Mouse (Mus musculus) testis, postnatal 14 days (tissue): ENCODE measurements at regions not wholly inside any gene's neighbourhood (a gene's known extent, or its start where the extent isn't known, plus 50 kb on each side); places are given as distances from the start of the nearest gene placed in this dataset.

ENCODE experiments used
- DNase-seq: peaks from one replicate; pipeline ENCODE4 v3.0.0; 2021; ENCODE audit warnings: low spot score

DNA sequence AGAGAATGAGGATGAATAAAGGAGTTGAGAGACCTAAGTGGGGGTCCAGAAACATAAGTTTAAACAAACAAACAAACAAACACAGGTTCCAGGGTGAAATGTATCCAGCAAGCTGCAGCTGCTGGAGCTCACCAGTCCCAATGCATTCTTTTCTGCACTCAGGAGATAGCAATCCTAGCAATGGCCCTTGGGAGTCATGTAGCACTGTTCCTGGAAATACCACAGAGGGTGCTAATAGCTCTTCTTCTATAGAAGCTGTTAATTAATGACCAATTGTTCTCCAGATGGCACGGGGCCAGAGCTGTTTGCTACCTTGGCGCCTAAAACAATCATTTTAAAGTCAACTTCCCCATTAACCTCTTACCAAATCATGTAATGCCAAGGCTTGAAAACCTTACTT lies 622.8 kb upstream of the Nrsn1 start:
- no peak for DNase-seq

DNA sequence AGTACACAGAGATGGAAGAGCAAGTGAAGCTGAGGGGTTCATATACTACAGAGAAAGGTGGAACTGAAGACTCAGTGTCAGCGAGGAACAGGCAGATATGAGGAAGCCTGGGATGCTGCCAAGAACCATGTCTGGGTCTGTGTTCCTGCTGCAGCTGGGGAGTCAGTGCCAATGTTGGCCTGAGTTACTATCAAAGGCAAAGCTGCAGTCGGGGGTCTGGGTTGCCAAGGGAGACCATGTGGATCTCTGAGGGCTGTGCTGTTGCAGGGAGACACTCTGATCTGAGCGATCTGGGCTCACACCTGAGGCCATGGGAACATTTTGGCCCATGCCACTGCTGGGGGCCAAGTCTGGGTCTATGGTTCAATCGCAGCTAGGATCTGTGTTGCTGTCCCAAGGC lies 612.5 kb upstream of the Nrsn1 start:
- no peak for DNase-seq

DNA sequence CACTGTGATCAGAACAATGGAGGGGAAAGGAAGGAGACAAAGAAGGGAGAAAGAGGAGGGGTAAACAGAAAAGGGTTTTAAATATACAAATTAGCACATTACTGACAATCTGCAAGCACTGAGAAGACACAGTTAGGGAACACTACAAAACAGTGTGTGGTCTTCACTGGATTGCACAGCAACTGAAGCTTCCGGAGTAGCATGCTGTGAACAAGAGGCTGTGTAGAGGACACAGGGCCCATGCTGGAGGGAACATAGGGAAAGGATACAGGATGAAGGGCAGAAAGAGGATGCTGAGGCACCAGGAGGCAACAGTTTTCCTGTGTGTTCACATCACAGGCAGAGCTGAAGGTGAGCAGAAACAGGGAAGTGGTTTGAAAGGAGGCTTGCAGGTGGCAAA lies 598.6 kb upstream of the Nrsn1 start:
- no peak for DNase-seq

DNA sequence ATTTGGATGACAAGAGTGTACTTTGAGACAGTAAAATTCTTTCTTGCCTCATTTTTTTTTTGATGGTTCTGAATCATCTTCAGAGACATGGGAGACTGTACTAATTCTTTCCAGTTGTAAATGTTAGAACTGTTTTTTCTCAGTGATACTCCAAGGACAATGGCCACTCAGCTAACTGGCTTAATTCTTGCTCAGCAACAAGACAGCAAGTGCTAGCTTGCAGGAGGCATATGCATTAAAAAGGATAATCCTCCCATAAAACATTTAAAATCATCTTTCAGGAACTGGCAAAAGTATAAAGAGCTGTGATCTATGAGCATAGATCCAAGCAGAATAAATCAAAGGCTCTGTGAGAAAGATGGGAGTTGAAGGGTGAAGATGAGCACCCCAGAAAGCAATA lies 587.9 kb upstream of the Nrsn1 start:
- DNase-seq = no peak

DNA sequence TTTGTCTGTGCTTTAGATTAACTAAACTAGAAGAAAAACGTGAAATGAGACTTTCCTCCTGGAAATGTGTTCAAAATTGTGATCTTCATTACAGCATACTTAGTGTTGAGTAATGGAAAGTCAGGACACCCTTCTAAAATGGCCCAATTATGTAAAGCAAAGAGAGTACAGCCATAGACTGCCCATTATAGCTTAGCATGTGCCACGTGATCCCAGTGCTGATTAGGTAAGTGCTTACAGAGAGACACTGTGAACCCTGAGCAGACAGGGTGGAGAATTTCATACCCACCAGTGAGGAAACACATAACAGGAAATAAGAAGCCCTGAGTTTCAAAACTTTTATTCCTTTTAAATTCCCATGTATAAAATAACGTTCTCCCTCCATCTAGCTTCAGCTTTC lies 587.3 kb upstream of the Nrsn1 start:
- DNase-seq = no peak

DNA sequence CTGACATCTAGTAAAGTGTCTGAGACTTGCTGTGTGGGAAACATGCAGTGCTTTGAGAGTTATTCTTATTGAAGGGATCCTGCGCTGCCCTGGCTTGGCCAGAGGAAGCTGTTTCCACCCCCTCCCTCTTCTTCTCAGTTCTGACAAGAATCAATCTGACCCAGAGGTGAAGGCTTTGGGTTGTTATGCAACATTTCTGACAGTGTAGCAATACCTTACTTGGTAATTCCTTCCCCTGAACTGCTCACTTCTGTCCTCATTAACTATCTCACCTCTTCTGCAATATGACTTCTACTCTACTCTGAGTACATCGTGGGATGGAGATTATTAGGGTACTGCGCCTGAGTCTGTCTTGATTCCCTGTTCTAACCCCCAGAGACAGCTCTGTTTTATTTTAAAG lies 586.8 kb upstream of the Nrsn1 start:
- no peak for DNase-seq

DNA sequence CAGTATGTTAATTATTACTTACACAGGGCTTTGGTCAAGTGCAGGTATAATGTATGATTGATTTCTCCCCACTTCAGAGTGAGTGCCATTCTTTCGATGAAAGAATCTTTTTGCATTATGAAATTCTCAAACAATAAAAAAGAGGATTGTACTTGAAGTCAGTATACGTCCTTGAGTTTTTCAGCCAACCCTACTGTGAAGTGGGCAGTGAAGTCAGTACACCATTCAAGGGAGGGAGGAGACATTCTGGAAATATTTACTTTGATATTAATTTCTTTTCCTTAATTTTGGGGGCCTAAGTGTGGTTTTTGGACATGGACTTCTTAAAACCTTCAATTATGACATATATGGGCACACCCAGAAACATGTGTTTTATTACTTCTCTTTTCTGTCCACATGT lies 586.2 kb upstream of the Nrsn1 start:
- no peak for DNase-seq

DNA sequence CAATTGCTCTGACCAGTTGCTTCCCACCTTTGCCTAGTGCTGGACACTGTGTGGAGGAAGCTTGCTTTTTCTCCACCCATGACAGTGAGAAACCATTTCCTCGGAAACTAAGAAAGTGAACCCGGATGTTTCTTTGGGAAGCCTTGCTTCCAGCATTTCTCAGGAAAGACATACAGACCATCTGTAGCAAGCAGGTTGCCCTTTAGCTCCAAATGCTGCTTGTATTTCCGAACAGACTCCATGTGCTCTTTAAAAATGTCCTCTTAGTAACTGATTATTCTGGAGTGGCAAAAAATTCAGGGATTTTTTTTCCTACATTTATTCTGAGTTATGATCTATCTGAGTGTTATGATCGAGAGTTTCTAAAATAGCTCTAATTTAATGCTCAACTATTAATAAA lies 577.9 kb upstream of the Nrsn1 start:
- DNase-seq = no peak

DNA sequence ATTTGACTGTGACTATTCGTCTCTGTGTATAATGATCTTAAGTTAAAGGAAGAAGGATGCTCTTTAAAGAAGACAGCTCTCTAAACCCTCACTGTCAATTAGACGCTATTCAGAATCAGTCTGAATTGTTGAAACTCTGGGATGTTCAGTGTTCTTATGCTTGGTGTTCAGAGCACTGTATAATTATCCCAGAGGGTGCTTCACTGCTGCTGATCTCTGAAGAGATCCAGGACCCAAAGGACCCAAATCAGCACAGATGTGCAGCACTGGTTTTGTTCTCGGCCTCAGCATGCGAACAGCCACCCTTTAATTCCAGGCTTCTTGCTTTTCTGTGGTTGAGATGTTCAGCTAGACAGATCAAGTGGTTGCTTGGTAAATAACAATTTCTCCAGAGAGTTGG lies 567.9 kb upstream of the Nrsn1 start:
- DNase-seq = no peak

DNA sequence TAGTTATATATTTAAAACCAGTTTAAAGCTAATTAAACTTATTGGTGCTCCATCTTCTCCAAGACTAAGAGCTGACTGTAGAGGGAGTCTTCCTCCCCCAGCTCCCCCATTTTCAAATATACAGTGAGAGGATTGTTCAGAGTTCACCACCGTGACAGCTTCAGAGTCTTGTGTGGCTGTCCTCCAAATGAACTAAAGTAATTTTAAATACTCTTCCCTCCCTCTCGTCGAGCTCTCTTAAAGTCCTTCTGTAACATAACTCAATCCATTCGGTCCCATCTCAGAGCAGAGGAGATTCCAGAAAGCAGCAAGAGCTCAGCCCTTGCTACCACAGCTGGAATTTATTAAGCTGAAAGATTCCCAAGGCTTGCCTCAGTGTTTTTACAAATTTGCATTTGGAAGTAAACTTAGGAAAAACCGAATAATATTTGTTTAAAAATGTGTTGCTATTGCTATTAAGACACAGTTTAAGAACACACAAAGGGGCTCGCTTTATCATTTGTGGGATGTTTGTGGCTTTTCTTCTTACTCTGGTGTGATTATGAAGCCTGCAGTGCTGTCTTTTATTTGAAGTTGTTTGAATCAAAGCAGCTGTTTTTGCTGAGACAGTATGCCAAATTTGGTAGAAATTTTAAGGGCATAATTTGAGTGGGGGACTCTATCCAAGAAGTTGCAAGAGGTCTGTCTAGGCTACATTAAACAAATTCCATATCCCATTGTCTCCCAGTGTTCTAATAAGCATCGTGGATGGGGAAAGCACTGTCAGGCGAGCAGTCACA lies 559.0 kb upstream of the Nrsn1 start:
- DNase-seq = no peak

DNA sequence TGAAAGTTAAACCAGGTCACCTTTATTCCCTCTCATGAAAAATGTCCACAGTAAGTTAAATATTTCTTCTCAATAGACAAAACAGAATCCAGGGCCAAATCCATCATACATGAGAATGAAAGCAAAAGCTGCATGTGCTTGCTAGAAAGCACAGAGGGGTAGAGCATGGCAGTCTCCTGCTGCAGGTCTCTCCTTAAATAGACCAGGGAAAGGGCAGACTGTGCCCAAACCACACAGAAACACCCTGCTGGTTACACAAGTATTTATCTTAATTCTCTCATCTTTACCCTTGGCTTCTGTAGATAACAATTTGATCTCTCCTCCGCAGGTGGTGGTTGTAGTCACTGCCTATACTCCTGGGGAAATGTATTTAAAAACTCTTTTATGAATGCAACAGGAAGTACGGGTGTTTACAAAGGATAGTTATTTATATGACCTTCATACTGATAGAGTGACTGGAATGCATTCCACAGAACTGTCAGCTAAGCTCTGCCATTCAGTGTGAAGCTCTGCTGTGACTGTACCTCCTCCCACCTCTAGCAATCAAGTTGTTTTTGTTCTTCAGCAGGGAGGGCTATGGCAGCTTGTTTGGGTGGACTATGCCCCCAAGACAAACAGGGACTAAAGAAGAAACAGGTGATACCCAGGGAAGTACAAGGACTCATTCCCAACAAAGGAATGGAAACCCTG lies 538.4 kb upstream of the Nrsn1 start:
- DNase-seq = no peak

DNA sequence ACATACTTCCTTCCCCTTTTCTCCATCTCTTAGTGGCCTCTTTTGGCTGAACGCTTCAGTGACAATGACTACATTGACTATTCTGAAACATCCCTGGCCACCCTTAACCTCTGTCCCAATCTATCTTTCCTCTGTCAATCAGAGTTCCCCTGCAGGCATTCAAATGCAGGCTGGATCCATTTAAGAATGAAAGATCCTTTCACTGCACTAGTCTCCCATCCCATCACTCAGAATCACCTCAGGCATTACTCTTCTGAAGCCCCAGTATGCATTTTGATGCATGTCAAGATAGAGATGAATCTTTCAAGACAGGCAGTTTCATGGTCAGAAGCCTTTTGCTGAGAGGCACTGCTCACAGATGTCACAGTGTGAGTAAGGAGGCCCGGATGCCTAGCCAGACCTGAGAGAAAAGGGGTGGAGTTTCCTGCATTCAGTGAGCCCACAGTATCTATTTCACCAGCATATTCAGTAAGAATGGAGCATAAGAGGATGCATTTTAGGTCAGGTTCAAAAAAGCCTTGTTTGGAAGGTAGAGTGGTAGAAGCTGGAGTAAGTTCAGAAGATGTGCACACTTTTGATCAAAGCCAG lies 523.0 kb upstream of the Nrsn1 start:
- DNase-seq = no peak

DNA sequence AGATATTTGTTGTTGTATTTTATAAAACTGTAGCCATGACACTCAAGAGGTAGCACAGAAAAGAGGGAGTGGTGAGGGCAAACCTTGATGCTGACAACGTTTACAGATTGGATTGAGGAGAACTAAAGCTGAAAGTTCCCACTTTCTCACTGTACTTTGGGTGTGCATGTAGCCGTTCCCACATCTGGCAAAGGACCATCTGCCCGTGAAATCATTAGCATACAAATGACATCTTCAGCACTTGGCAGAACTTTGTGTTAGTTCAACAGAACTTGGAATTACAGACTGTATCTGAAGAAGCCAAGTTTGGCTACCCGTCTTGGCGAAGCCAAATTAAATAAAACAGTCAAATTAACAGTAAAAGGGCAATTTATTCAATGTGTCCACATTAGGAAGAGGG lies 510.9 kb upstream of the Nrsn1 start:
- peak; percentile 14 for DNase-seq

DNA sequence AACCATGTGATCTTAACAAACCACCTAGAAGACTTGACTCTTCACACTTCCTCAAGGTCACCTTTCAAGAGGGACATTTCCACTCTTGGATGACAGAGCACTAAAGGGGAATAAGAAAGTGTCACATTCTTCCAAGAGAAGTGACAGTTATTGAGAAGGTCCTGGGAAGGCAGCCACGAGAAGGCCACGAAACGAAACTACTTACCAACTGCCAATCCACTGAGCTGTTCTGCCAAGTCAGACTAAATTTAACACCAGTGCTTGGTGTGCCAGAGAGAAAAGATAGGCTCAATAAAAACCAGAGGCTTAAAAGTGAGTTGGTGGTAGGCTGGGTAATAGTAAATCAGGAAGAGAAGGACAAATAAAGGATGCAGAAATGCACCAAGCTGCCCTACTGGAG lies 507.4 kb upstream of the Nrsn1 start:
- DNase-seq = no peak

DNA sequence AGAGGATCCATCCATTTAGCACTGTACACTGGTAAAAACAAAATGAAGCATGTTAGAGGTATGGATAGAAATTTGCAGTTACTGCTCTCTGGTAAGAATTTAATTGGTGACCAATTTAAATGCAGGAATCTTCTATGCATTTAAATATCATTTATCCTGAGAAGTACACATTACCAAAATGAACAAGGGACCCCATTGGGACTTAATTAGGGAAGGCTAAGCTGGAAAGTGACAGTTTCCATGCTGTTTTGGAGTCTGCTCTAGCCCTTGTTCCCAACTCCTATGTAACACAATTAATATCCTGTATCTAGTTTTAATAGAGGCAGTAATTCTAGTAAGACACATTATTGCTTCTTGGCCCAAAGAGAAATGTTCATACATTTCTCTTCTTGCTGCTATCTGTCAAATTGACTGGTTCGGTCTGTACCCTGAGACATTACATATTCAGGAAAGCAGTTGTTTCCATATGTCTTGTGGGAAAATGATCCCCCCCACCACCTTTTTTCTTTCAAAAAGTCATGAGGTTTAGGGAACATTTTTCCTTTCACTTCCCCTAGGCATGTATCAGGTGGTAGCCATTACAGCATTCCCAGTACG lies 504.4 kb upstream of the Nrsn1 start:
- no peak for DNase-seq

DNA sequence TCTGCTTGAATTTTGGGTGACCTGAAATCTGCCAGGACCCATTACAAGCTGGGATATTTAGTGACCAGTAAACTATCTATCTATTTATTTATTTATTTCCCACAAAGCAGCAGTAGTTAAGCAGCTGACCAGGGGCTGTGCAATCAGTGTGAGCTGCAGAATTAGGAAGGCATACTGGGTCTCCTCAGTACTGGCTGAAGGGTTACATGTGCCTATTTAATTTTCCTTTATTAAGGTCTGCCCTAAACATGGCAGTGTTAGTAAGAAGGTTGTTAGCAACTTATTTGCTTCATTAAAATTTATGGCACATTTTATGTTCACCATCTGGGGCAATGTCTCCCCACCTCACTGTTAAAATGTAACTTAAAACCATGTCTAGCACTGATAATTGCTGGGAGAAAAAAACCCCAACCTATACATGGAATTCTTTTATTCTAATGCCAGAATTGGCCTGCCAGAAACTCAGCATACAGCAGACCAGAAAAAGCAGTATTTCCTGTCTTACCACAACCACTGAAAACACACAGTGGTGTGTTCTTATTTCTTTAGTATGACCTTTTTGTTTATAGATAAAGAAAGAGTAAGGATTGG lies 484.3 kb upstream of the Nrsn1 start:
- no peak for DNase-seq

DNA sequence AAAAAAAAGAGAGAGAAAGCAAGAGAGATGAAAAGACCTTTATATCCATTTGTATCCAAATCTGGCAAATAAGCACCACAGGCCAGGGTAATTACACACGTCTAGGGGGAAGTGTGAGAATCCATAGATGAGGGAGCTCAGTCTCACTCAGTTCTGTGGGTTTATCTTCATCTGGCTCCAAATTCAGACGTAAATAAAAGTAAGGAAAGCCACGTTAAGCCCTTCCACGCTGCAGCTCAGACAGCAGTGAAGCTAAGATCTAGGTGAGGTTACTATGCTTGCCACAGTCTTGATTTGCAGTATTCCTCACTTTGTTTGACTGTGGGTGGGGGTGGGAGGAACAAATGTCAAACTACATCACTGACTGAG lies 481.1 kb upstream of the Nrsn1 start:
- no peak for DNase-seq

DNA sequence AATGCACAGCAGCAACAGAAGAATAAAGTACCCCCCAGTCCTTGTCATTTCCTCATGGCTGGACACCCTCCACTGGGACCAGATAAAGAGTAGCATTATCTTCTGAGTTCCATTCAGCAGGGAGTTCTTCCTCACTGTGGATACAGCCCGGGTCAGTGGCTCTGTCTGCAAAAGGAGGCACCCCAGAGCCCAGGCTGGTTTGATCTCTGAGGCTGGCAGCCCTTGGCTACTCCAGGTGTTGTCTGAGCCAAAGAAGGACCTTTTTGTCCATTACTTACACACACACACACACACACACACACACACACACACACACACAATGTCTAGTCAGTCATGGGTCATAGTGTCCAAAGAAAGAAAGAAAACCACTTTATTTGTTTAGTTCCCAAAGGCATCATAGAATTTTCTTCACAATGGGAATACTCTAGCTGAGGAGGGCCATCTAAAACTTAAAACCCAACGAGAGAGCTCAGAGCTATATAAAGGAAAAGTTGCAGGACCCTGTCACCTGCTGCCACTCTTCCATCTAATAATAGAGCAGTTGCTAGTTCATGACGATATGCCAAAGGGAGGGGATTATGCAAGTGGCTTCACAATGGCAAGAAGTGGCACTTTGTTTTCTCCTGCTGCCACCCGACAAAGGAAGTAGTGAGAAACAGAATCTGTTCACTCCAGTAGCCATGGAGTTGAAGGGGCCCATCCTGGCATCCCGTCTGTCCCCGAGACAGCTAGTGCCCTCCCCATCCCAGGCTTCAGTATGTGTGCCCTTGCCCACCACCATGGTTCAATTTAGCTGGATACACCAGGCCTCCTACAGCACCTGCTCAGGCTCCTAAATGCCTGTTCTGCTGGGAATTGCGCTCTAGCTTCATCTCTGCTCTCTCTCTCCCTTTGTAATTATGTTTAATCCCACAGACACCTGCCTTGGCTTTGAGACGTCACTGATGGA lies 480.4 kb upstream of the Nrsn1 start:
- no peak for DNase-seq

DNA sequence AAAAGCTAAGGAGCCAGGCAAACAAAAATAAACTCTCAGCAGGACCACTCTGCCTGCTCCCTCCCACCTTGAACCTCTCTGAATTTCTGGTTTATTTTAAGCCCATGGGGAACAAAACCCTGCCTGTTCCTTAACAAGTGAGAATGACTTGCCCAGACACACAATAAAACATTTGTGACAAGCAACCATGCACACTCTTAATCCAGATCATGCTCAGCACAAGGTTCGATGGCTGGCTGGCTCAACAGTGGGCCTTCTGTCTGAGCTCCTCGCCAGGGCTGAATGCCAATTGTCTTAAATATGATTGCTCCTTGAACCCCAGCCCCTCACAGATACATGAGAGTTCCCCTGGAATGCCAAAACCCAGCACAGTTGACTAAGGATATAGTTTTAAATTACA lies 468.3 kb upstream of the Nrsn1 start:
- no peak for DNase-seq

DNA sequence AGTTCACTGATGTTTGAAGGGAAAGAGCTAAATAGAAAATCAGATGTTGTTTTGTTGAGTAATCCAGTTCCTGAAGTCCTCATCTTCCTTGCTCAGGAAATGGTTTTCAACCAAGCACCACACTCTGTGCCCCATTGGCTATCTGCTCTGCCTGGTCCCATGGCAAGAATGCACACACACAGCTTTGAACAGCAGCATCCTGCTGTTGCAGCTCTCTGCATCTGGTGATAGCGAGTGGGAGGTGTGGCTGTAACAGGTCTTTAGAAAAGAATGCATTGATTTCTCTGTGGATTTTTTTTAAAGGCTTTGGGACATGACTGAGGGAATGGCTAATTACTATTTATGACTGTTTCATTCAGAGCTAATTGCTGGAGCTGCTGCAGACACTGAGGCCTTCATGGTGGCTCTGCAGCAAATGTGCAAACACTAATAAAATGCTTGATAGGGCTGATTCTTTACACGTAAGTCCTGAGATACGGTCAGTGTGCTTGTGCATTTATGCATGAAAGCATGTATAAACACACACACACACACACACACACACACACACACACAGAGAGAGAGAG lies 459.1 kb upstream of the Nrsn1 start:
- no peak for DNase-seq

DNA sequence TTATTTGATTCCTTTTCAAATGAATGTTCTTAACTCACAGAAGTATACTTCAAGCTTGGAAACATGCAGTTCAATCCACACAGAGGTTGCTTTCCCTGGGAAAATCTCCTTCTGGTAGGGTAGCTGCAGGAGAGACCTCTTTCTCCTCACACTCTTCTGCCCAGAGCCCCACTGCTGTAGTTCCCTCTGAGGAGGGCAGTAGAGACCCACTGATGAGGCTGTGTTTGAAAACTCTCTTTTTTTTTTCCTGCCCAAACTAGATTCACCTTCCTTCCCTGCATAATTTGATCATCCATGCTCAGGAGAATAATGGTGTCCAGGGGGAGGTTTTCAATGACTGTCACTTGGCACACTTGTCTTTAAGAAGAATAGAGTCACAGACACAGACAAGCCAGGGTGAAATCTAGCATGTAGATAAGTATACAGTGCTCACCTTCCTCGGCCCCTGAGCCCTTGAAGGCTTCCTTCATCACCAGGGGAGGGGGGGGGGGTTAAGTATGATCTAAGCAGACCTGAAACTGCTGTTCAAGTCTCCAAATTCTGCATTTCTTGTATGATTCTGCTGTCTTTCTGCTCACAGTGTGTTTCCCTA lies 457.3 kb upstream of the Nrsn1 start:
- no peak for DNase-seq
